Mouse (Mus musculus): ENCODE results near the gene Nckap5.

The Nckap5 gene

DNA sequence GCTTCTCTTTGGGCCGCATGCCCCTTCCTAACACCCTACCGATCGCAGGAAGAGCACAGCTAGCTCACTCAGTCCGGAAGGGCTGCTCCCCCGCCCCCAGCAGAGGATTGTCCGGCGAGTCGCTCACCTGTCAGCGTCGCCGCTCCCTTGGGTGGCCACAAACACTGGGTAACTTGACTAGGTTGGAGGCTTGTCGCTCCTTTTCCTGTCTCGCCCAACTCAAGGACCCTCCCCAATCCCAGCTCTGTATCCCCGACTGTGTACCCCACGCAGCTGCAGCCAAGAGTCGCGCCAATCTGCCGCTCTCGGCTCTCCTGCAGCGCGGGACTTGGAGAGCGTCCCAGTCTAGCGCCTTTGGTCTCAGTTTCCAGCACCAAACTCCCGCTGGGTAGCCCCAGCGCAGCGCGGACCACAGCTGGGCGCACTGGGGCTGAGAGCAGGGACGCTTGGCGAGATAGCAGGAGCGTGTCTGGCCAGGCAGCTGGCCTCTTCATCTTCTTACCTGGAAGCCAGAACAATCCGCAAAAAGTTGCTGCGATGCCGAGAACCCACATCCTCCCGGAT is 919.2 kb downstream of the Nckap5 start:
- DNase-seq (ENCODE audit: low read depth, low spot score) = peak; percentile 36

DNA sequence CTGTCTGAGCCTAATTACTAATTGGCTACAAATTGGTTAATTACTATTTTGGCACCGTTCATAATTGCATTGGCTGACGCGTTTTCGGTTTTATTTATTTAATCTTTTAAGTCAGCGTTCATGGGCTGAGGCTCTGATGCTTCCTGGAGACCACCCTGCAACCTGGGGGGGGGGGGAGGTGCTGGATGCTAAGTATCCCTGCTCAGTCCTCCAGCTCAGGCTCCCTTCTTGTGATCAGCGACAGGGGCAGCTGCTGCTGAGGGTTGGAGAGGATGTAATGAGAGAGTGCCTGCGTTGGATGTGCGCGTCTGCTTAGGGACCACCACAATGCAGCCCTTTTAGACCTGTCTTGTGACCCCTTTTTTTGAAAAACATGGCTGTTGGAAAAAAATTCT is 919.7 kb downstream of the Nckap5 start:
- no peak for DNase-seq (ENCODE audit: low read depth, low spot score)

DNA sequence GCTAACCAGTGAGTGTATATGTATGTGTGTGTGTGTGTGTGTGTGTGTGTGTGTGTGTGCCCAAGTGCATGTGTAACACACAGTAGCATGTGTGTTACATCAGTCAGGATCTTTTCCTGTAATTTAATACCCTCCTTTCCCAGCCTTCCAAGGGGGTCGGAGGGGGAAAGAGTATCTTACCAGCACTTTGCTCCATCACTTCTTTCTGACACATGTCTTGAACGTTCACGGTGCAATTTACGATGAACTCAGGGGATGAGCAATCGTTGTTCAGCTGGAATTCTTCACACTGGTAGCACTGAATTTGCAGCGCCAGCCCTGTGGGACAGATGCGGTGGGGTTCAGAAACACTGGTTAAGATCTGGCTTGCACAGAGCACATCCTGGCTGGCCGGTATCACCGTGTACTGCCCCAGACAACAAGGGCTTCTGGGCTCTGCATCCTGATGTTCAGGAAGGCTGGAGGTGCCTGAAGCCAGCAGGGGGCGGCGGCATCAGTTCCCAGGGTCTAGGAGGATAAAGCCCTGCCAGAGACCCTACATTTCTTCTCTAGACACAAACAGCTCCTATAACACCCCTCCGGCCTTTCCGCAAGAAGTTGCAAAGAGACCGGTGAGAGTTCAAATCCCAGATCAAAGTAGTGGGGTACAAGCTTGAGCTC is 920.3 kb downstream of the Nckap5 start:
- DNase-seq (ENCODE audit: low read depth, low spot score) = peak; percentile 54

- DNase-seq (ENCODE audit: low read depth, low spot score) = no peak
Measured at GRCm38 (mm10) chr1:125893158-125893557, 937.4 kb downstream of the Nckap5 start.

DNA sequence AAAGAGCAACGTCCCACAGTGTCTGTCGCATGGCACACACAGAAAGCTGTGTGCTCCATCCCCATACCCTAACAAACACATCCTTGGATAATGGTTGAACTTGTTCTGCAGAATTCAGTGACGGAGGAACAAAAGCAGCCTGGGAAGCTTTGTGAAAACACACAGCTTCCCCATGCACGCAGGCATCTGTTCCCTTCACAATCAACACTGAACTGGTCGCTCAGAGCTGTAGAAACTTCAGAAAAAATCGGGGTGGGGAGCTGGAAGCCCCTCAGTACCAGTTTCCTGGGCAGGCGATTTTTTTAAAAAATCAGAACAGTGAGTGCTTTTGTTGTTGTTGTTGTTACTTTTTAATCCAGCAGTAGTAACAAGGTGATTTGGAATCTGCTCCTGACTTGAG is 960.5 kb downstream of the Nckap5 start:
- no peak for DNase-seq (ENCODE audit: low read depth, low spot score)

Measured in ES-CJ7 (cell line).